Mouse (Mus musculus): Measurements from ENCODE around the gene Cnn3. TPM values are rescaled to one million over a fixed set of nuclear protein-coding genes. Genes with fewer than 3 reads are reported as not detected.

Gene Cnn3
- polyA plus RNA-seq, 1 experiment from 2014 or later, result 128 TPM

DNA sequence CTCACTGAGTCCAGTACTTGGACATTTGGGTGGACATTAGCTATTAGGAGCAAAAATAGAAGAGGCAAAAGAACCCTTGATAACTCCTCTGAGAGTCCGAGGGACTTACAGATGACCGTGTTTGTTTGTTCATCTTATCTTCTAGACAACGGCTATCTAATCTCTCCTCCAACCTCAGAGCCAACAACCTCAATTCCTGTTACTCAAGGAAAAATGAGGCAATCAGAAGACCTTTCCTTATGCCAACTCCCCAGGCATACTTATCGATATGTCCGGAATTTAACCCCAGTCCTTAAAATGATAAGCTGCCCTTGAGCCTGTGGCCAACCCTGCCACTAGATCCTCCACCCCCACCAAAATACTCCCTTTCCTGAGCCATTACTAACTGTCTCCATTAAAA, 74.4 kb downstream of the Cnn3 start:
- WGBS (ENCODE audit: insufficient replicate concordance), result 59% methylated on average over 5 of the region's 5 CpGs

DNA sequence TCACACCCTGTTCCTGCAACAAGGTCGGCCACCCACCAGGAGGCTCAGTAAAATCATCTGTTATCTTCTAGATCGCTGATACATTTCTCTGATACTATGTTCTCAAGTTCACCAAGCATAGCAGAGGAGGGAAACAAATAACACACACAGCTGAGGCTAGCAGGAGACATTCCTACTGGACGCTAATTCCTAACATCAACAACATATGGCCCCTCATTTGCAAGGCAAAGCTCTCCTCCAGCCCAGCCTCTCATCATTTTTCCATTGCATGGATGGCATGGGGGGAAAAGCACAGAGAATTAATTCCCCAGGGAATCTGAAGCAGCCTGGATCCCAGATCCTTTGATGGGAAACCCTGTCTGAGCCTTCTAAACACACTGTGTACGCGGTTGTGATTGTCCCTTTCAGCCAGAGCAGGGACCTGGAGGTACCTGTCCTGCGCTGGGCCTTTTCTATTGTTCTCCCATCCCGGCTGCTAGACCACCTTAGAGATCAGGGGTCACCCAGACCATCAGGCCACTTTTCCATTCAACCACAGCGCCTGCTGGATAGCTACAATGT, 78.7 kb downstream of the Cnn3 start:
- 71% methylated on average over 8 of the region's 8 CpGs for WGBS (ENCODE audit: insufficient replicate concordance)
- ATAC-seq, result no peak
- Histone ChIP-seq H3K4me1 (ENCODE audit: insufficient read depth) (0 out of 2 replicates have a peak, but pooled peaks cover 2% of the 10 kb centered on the region), H3K36me3 (replicated peaks; ENCODE audit: insufficient read depth, low read length) (no peaks in the 10 kb centered on the region), H3K9ac (replicated peaks) (no peak overlapping the region), H3K4me3 (ENCODE audit: low read depth, low read length) (no peak overlapping the region), H3K9me3 (ENCODE audit: low read length) (no peaks in the 10 kb centered on the region), H3K27me3 (ENCODE audit: insufficient read depth, low read length) (no peaks in the 10 kb centered on the region), H3K27ac (ENCODE audit: low read depth) (no peak overlapping the region), H3K4me2 (ENCODE audit: low read depth, low read length) (no peak overlapping the region)
- DNase-seq, result no peak
- TF ChIP-seq EP300 (IDR thresholded peaks at IDR 0.05; ENCODE audit: low read depth), result no peak
- TF ChIP-seq CTCF (IDR thresholded peaks at IDR 0.05; ENCODE audit: low read depth), result no peak

More for the DNA sequence above, 74.4 kb downstream of the Cnn3 start:
- no peak overlapping the region for H3K4me2 ChIP-seq (ENCODE audit: low read depth, low read length)
- no peak overlapping the region for H3K27ac ChIP-seq (ENCODE audit: low read depth)
- H3K36me3 ChIP-seq (replicated peaks; ENCODE audit: insufficient read depth, low read length), result 0 out of 2 replicates have a peak, but pooled peaks cover 4% of the 10 kb centered on the region
- no peak overlapping the region for H3K4me3 ChIP-seq (ENCODE audit: low read depth, low read length)
- H3K9me3 ChIP-seq (ENCODE audit: low read length), result no peaks in the 10 kb centered on the region
- no peaks in the 10 kb centered on the region for H3K4me1 ChIP-seq (ENCODE audit: insufficient read depth)
- DNase-seq (no peak), ATAC-seq (no peak)
- TF ChIP-seq EP300 (IDR thresholded peaks at IDR 0.05; ENCODE audit: low read depth) (no peak), CTCF (IDR thresholded peaks at IDR 0.05; ENCODE audit: low read depth) (no peak)
- H3K27me3 ChIP-seq (ENCODE audit: insufficient read depth, low read length), result no peaks in the 10 kb centered on the region
- no peak overlapping the region for H3K9ac ChIP-seq (replicated peaks)

DNA sequence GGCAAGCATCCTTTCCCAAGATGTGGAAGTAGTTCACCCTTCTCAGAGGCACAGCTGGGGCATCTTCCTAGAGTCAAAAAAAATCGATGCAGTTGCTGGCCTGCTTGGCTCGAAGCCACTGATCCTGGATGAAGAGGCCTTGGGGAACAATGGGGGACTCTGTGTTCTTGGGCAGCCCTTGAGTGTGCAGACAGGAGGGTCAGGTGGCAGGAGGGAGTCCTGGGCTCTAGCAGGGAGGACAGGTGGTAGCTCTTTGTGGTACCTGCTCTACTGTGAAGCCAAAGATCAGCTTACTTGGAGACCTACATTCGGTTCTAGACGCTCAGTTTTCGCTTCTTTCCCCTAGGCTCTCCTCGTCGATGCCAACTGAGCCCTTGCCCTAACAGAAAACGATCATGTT, 79.9 kb downstream of the Cnn3 start:
- TF ChIP-seq CTCF (IDR thresholded peaks at IDR 0.05; ENCODE audit: low read depth) (no peak), EP300 (IDR thresholded peaks at IDR 0.05; ENCODE audit: low read depth) (no peak)
- Histone ChIP-seq H3K4me3 (ENCODE audit: low read depth, low read length) (no peak overlapping the region), H3K4me1 (ENCODE audit: insufficient read depth) (0 out of 2 replicates have a peak, but pooled peaks cover 2% of the 10 kb centered on the region), H3K4me2 (ENCODE audit: low read depth, low read length) (no peak overlapping the region), H3K27me3 (ENCODE audit: insufficient read depth, low read length) (no peaks in the 10 kb centered on the region), H3K9me3 (ENCODE audit: low read length) (no peaks in the 10 kb centered on the region), H3K27ac (ENCODE audit: low read depth) (no peak overlapping the region), H3K9ac (replicated peaks) (no peak overlapping the region), H3K36me3 (replicated peaks; ENCODE audit: insufficient read depth, low read length) (no peaks in the 10 kb centered on the region)
- no peak for DNase-seq
- no peak for ATAC-seq
- 77% methylated on average over 8 of the region's 8 CpGs for WGBS (ENCODE audit: insufficient replicate concordance)

DNA sequence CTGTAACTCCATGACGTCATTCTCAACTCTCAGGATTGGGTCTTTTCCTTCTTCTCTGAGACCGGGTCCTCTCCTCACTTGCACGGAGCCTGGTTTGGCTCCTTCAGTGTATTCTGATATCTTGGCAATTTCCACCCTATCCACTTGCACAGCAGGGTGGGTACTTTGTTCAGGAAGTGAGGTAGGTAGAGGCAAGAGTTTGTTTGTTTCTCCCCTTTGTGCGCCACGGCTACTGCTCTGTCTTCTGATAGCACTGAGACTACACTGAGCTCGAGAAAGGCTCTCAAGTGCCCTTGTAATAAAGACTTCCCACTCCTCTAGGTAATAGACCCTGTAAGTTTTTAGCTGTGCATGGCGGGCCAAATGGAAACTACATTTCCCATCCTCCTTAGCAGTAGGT, 80.5 kb downstream of the Cnn3 start:
- WGBS (ENCODE audit: insufficient replicate concordance), result 86% methylated on average over 7 of the region's 7 CpGs
- Histone ChIP-seq H3K4me1 (ENCODE audit: insufficient read depth) (0 out of 2 replicates have a peak, but pooled peaks cover 2% of the 10 kb centered on the region), H3K9ac (replicated peaks) (no peak overlapping the region), H3K9me3 (ENCODE audit: low read length) (no peaks in the 10 kb centered on the region), H3K27ac (ENCODE audit: low read depth) (no peak overlapping the region), H3K4me3 (ENCODE audit: low read depth, low read length) (no peak overlapping the region), H3K27me3 (ENCODE audit: insufficient read depth, low read length) (no peaks in the 10 kb centered on the region), H3K4me2 (ENCODE audit: low read depth, low read length) (no peak overlapping the region), H3K36me3 (replicated peaks; ENCODE audit: insufficient read depth, low read length) (no peaks in the 10 kb centered on the region)
- no peak for TF ChIP-seq EP300 (IDR thresholded peaks at IDR 0.05; ENCODE audit: low read depth)
- ATAC-seq, result no peak
- DNase-seq, result no peak

DNA sequence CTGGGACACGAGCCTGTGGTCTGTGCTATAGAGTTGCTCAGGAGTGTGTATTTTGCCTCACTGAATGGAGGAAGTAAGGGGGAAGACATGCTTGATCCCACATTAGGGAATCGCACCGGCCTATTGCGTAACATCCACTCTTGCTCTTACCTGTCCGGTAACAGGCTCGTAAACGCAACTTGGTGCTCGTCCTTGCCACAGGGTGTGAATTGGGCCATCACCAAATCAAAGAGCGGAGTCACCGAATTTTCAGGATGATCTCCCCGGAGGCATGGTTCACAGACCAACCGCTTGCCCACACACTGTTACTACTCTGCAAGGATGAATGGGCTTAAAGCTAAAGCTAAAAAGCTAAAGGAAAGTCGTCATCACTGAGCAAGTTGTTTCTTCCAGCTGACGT, 81.4 kb downstream of the Cnn3 start:
- ATAC-seq, result no peak
- no peaks in the 10 kb centered on the region for H3K9me3 ChIP-seq (ENCODE audit: low read length)
- no peak for DNase-seq
- H3K4me1 ChIP-seq (ENCODE audit: insufficient read depth), result 0 out of 2 replicates have a peak, but pooled peaks cover 2% of the 10 kb centered on the region
- whole genome bisulfite sequencing (ENCODE audit: insufficient replicate concordance), result 82% methylated on average over 14 of the region's 14 CpGs
- H3K9ac ChIP-seq (replicated peaks), result no peak overlapping the region
- H3K4me2 ChIP-seq (ENCODE audit: low read depth, low read length), result no peak overlapping the region
- H3K4me3 ChIP-seq (ENCODE audit: low read depth, low read length), result no peak overlapping the region
- H3K36me3 ChIP-seq (replicated peaks; ENCODE audit: insufficient read depth, low read length), result no peaks in the 10 kb centered on the region
- no peak for TF ChIP-seq EP300 (IDR thresholded peaks at IDR 0.05; ENCODE audit: low read depth)
- no peak for TF ChIP-seq CTCF (IDR thresholded peaks at IDR 0.05; ENCODE audit: low read depth)
- H3K27ac ChIP-seq (ENCODE audit: low read depth), result no peak overlapping the region
- no peaks in the 10 kb centered on the region for H3K27me3 ChIP-seq (ENCODE audit: insufficient read depth, low read length)

Other genes starting within 250 kb of the Cnn3 start
- gene Tmem56, start 143.4 kb upstream of the Cnn3 start, polyA plus RNA-seq (2015; fragmentation: Nextera tagmentation; extraction: Ambion mirVana), result 21.9 and 24.1 TPM in 2 replicates
- 20.1 and 21.3 TPM in 2 replicates for gene Alg14, start 134.7 kb upstream of the Cnn3 start, polyA plus RNA-seq (2015; fragmentation: Nextera tagmentation; extraction: Ambion mirVana)
- gene Slc44a3, start 105.9 kb downstream of the Cnn3 start, polyA plus RNA-seq (2015; fragmentation: Nextera tagmentation; extraction: Ambion mirVana), result 15.2 and 16.6 TPM in 2 replicates
- not detected in 2 replicates for gene 4930432M17Rik, start 244.3 kb downstream of the Cnn3 start, polyA plus RNA-seq (2015; fragmentation: Nextera tagmentation; extraction: Ambion mirVana)

Data from liver, postnatal 0 days (tissue).